Mouse (Mus musculus) urinary bladder, postnatal 14 days (tissue): Measurements from ENCODE around the gene Gm20708.

Experiments used
- DNase-seq: peaks from one replicate; pipeline ENCODE4 v3.0.0; 2021; ENCODE audit warnings: low spot score

The Gm20708 gene

DNA sequence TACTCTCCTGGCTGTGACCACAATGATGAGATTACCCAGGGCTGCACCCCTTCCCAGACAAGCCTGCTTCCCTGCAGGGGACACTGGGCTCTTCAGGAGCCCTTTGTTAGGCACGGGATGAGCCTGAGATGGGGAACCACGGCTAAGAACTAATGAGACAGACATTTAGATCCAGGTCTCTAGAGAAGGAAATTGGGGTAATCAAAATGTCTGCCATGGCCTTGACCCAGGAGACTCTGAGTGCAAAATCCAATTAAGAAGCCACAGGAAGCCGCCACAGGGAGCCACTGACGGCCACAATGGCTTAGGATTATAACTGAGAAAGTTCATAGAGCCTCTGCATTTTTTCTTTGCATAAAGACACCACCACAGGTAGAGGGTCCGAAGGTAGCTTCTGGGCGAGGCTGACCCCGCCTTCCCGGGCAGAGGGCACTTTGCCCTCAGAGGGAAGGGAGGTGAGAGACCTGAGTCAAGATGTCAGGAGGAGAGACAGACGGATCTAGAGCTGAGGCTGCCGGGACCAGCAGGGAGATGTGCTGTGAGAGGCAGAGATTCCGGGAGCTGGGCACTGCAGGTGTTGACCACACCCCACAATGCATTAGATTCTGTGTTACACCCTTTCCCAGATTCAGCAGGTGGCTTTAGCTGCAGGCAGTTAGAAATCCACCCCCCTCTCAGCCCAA is 53.8 kb downstream of the Gm20708 start:
- DNase-seq = no peak

DNA sequence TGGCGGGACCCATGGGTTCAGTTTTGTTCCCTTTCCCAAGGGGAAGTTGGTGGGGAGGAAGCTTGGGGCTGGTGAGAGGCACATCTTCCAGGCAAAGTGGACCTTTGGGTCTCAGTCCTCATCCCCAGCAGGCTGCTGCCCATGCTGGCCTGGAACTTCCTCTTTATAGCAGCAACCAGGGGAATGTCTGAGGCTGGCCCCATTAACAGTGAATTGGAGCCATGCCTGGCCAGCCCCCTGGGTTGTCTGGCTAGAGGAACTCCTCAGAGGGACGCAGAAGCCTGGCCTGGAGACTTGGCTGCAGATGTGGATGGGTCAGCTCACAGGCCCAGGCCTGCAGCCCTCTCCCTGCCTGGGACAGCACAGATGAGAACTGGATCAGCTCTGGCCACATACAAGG is 55.3 kb downstream of the Gm20708 start:
- DNase-seq = no peak

DNA sequence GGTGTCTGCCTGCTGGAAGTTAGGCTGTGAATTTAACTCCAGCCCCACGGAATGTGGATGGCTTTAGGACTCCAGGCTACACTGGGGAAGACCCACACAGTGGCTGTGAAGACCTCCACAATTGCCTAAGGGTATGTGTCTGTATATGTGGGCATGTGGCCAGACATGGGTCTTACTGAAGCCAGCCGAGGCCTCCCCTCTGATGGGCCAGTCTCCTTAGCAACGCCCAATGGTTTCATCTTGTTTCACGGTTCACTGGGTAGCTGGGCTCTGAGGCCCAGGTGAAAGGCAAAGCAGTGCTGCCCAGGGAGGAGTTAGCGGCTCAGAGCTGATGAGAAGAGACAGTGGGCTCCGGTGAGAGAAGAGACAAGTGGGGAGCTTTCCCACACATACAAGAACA is 56.5 kb downstream of the Gm20708 start:
- no peak for DNase-seq

DNA sequence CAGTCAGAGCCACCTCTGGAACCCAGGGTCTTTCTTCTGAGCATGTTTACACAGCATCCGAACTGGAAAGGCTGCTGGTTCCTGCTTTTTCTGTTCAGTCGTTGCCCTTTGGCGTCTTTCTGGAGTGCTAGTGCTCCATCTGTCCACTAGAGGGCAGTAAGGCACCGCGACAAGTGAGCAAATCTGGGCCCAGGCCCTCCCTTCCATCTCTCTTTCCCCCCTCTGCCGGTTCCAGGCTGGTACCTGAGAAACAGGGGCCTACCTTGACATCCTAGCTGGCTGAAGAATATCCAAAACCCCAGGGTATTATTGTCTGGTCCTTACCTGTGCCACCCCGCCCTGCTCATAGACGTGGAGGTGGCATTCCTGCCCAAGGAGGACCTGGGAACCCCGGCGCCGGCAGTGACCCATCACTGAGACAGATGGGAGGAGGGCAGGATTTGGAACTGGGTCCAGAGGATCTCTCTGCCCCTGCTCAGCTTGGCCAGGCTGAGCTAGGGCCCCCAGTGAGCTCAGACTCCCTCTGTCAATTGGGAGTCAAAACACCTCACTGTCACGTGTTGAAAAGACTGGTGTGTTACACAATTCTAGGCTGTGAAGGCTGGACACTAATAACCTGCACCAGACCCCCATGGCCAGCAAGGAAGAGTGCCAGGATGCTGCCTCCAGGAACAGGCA is 61.4 kb downstream of the Gm20708 start:
- DNase-seq = peak; percentile 68

DNA sequence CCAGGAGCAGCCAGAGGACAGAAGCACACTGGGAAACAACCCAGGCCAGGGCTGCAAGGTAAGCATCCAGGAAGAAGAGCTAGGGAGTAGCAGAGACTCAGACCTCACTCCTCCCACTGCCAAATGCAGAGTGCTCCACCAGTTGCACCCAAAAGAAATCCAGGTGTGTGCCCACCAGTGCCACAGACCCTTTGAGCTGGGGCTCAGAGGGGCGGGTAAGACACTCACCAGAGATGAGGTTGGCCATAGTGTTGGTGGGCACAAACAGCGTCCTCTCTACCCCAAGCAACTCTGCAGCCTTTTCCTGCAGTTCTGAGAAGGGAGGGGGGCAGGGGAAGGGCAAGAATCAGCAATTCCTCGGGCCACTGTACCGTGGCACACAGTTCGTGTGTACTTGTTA is 61.9 kb downstream of the Gm20708 start:
- no peak for DNase-seq

DNA sequence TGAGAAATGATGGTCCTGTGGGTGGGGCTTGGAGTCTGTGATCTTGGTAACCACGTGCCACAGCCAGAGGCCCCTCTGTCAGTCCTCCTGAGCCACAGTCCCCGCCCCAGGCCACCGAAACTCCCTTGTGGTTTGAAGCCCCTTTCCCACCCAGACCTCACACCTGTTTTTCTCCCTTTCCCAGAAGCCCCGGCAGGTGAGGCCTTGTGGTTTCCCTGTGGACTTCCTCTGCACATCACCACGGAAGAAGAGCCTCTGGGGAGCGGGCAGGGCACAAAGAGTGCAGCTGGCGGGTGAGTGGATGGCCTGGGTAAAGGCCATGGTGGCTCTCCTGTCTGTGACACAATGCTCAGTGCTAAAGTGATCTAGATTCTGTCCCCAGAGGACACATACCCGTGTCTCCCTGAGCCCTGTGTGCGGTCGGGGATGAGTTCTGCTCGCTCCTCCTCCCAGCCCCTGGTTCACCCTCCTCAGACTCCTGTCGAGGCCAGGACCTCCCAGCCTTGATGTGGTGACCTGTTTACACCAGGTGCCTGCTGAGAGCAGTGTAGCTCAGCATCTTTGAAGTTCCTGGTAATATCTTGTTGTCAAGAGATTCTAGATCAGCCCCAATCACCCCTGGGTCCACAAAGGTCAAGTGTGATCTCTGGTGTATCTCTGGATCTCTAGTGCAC is 62.6 kb downstream of the Gm20708 start:
- no peak for DNase-seq

DNA sequence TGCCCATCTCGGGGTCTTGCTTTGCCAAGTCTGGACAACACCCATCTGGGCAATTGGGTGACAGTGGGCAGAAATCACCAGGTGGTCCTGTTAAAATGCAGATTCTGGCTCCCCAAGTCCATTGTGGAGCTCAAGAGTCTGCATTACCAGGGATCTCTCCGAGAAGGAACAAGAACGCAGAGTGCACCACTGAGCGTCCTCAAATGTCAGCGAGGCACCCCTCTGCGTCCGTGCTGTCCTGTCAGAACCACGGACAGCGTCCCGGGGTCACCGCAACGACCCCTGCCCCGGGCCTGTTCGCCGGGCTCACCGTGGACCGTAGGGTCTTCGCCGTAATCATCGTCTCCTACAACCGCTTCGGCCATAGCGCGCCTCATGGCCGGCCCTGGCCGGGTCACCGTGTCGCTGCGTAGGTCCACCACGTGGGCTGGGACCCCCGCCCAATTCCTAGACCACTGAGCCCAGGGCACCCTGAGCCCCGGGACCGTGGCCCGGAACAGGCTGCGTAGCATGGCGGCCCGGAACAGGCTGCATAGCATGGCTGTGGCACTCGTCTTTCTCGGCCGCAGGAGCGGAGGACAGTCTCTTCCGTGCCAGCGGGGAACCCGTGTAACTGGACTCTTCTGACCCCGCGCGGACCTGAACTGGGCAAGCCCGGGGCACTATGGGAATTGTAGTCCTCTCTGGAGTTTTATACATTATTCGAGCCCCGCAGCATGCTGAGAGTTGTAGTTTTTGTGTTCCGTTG is 63.6 kb downstream of the Gm20708 start, which contains the start of gene Tha1:
Gene Tha1, minus strand, starts transcription at position 621 of the 748 bp plus-strand sequence.
- peak; percentile 87 for DNase-seq

DNA sequence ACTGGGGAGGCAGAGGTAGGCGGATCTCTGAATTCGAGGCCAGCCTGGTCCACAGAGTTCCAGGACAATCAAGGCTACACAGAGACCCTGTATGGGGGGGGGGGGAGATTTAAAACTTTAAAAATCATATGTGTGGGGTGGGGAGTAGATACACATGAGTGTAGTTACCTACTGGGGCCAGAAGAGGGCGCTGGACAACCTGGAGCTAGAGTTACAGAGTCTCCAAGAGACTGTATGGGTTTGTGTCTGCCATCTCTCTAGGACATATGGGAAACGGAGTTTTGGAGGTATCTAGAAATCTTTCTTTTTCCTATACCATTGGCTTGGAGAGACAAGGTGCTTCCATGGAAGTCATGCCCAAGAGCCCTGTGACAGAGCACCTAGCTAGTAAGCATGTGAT is 65.0 kb downstream of the Gm20708 start:
- DNase-seq = no peak

DNA sequence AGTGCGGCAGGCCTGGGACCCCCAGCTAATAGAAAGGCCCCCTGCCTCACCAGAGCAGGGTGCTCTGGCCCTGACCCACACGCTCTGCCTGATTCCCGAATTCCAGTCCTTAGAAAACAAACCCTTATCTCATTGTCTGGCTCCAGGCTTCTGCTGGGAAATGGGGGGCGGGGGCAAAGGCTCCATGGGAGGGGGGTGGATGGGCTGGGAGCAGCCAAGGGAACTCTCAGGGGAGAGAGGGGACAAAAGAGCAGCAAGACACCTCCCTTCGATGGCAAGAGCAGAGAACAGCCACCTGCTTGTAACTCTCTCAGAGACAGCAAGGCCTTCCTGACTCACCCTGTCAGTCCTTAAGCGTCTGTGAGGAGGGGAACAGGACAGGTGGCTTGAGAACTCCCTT is 66.2 kb downstream of the Gm20708 start:
- DNase-seq = no peak

DNA sequence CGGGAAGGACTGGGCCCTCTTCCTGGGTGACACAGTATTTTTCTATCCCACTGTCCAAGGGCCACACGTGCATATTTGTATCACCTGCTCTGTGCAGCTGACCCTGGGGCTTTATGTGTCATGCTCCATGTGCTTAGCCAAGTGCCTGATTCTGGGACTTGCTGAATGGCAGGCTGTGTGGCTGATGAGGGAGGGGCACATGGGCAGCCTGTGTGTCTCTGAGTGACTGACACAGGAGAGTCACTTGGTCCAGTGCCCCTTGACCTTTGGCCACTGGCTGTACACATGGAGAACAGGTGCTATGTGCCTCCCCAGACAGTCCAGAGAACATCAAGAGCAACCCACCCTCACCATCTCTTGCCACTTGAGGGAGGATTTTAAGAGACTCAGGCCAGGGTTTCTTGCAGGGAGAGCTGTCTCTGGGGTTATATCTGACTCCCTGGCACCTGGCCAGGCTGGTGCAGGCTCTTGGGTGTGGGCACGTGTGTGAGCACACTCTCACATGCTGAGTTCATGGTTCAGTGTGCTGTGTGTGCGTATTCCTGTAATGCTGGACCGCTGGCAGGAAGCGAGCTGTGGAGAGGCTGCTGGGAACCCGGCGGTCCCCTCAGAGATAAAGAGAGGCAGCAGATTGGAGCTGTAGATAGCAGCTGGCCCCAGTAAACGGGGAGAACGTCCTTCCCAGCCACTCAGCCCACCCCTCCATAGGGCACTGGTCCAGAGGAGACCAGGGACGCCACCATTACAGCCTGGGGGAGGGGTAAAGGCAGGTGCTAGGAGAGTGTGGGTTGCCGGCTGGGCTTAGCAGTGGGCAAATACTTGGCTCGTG is 68.7 kb downstream of the Gm20708 start:
- DNase-seq = no peak

DNA sequence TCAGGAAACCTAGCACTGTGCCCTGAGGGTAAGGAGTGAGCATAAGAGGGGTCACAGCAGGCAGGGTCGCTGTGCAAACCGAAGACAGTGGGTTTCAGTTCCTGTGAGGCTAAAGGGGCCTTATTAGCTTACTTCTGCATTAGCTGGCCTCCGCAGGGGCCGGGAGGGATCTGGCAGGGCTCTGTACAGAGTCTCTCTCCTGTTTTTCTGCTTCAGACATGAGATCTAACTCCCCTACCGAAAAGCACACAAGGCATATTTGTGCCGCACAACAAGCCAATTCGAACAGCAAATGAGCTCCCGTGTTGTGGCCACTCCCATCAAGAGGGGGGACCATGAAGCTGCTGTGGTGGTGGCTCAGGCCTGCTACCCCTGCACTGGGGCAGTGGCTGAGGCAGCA is 69.4 kb downstream of the Gm20708 start:
- DNase-seq = no peak

DNA sequence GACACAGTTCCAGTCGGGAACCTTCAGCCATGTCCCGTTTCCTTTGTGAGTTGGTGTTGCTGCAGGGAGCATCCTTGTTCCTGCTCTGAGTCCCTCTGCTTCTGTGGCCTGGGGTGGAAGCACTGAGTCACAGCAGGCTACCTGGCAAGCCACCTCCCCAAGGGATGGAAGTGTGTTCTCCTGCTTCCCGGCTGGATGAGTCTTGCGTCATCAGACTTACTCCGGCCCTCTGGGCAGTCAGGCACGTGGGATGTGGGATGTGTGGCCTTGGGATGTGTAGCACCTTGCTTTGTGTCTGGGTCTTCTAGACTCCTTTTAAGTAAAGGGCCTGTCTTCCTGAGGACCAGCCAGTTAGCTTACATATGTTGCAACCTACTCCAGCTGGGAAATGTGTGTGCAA is 70.2 kb downstream of the Gm20708 start:
- no peak for DNase-seq

DNA sequence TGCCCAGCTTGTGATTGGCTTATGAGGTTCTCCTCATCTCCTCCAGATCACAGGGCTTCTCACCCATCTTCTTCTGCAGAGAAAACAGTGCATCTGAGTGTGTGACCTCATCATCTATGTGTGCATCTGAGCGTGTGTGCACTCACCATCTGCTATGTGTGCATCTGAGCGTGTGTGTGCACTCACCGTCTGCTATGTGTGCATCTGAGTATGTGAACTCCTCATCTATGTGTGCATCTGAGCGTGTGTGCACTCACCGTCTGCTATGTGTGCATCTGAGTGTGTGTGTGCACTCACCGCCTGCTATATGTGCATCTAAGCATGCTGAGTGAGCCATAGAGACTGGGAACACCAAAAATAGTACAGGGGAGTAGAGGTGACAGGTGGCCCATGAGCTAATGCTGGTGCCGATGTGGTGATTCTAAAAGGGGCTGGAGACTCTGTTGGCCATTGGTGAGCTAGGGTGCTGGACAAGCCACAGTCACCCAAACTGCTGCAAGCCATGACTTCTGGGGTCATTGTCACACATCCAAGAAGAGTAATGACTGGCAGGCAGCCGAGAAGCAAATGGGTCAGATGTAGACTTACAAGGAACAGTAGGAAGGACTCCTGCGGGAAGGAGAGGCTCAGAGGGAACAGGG is 71.0 kb downstream of the Gm20708 start:
- DNase-seq = no peak

DNA sequence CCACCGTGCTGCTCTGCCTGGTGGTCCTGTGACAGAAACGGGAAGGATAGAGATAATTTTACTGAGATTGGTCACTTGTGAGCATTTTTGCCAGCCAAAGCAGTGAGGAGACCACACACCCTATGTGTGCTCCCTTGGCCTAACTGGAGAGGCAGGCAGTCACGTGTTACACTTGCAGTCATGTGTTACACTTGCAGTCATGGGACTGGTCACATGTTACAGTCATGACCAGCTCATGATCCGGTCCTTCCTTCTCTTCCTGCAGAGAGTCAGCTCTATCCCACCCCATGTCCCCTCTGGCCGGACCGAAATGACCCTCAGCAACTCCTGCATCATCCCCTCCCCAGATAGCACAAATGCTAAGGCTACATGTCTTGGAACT is 71.5 kb downstream of the Gm20708 start:
- DNase-seq = no peak

DNA sequence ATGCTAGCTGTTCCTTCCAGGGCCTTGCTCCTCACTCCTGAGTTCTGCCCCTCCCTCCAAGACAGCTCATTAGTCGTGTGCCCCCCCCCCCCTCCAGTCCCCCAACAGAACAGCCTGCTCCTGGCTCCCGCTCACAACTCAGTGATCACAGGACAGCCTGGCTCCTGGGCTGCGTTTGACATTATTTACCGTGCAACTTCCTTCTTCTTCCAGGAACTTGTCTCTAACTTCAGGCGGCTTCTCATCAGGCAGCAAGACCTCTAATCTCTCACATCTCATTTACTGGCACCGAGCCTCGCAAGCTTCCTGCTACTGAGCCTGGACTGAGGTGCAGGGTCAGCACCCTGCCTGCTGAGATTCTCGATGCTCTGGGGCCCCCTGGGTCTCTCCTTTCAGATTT is 72.3 kb downstream of the Gm20708 start:
- DNase-seq = peak; percentile 74

DNA sequence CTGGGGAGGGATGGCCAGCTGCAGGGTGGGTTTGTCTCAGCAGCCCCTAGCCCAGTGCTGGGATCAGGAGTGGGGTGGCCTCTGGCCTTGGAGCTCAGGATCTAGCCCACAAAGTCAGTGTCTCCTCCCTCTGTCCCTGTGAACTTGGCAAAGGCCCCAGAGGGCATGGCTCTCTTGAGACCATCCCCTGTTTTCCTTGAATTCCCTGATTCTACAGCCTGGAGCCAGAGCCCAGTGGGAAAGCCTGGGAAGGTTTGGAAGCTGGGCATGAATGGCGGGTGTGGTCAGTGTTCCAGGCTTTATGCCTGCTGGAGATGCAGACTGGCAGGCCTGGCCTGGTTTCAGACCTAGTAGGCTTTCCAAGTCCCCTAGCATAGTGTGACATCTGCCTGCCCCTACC is 72.7 kb downstream of the Gm20708 start:
- no peak for DNase-seq

DNA sequence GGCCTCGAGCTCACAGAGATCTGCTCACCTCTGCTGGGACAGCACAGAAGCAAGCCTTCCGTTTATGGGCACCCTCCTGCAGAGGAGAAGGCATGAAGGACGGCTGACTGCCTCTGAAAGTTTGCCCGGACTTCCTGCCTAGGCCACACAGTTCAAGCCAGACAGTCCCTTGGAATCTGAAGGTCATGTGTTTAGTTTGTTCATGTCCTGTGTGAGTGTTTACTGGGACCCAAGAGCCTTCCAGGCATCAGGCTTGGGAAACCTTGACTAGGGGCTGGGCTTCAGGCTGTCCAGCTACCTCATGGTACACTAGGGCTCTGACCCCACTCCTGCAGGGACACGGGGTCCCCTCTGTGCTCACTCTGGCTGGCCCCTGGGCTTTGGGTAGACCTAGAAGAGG is 76.5 kb downstream of the Gm20708 start:
- DNase-seq = no peak

DNA sequence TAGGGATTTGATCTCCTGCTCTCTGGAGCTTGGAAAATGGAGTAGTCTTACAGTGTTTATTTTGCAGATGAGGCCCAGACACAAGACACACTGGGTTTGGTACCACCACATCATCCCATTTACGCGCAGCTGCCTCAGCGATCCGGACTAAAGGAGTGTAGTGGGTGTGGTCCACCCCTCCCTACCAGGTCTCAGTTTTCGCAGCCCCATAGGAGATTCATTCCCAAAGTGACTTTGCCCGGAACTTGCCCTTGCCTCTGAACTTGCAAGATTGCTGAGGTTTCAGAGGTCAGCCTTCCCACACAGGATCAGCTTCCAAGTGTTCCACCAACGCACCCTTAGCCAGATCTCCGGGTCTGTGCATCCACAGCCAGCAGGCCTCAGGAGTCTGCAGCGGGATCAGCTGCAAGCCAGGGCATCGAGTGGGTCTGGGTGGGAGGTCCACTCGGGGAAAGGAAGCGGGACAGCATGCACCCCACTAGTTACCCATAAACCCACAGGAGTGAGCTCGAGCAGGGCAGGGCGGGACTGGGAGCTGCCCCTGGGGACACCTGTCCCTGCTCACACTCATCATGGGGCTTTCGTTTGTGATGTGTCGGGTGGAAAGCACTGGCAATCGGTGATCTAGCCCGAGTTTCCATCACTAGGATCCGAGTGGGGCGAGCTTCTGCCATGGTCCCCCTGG is 78.8 kb downstream of the Gm20708 start:
- DNase-seq = no peak

DNA sequence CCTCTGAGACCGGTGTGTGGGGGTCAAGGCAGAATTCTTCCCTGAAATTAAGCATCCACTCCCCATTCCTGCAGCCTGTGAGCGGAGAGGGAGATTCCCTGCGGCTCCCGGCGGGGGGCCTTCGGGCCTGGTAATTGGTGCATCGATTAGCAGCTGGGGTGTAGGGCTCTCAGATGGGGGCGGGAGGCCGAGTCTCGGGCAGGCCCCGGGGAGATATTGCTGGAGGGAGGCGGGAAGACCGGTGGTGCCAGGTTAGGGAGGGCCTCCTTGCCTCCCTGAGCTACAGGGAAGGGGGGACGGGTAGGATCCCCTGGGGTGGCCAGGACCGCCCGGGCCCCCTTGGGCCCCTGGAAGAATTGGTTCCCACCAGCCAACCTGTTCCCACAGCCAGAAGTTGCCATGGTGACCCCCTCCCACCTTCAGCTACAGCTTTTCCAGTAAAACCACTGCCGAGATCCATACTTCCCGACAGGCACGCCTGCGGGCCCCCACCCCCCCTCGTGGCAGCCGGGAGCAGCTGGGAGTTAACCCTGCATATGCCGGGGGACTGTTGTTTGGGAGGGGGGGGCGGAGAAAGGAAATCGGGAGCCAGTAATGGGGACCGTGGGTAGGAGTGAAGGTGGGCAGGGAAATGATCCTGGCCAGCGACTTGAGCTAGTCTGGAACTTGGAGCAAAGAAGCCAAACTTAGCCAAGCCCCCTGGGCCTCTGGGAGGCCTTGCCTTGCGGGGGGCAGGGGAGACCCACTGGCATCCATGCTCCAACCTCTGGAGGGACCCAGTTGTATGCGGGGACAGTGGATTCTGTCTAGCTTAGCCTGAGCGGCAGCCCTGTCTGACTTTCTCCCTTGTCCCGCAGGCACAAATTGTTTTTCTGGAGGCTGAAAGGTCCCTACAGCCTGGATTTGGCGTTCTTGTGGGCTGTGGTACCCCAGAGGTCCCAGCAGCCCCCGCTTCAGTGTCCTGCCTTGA is 79.7 kb downstream of the Gm20708 start:
- DNase-seq = no peak
